Mouse (Mus musculus): Measurements from ENCODE around the gene Gm13287.

DNA sequence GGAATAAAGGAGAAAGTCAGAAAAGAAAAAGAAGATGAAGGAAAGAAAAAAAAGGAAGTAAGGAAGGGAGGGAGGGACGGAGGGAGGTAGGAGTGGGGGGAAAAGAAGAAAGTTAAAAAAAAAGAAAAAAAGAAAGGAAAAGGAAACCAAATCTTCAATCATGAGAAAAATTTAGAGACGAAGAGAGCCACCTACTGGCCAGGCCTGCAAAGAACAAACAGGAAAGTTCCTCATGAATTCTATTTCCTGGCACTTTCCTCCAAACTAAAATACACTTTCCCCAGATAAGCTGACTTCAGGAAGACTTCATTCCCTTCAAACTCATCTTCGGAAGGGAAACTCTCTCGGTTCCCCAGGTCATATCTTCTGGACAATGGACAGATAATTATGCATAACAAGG, 27.5 kb downstream of the Gm13287 start:
- TF ChIP-seq CTCF (IDR thresholded peaks at IDR 0.05; ENCODE audit: borderline replicate concordance, extremely low read depth, insufficient read depth, insufficient read length) (peak; percentile 41; the same call in 1 of the 2 replicates), POLR2A (IDR thresholded peaks at IDR 0.05; ENCODE audit: borderline replicate concordance, extremely low read depth, insufficient read depth, insufficient read length, poor library complexity, severe bottlenecking) (no peak)
